Mouse (Mus musculus) left cerebral cortex, postnatal 36 days (tissue): ENCODE data around the gene AI661453. TPM values are rescaled to one million over a fixed set of nuclear protein-coding genes. Genes with fewer than 3 reads are reported as not detected.

Experiments used
- DNase-seq, 2 experiments: peaks; one replicate each; pipeline ENCODE4 v3.0.0; 2021 to 2022; ENCODE audit warnings: low spot score in 2 of 2, mixed read lengths in 1 of 2
- intact Hi-C: fragments of 180-260 bp; cut with DNase I; formaldehyde crosslinking; loops from one replicate; pipeline ENCODE4 v1.15.1; 2025
- total RNA-seq, 2 experiments: library from RNA; stranded (reverse); gene quantifications; 2 replicates each; pipeline ENCODE4 v1.2.3; 2021

The AI661453 gene
- total RNA-seq, 2 experiments from 2014 or later, result 0.30 to 0.43 TPM

GRCm38 (mm10) chr17:47439396-47440028 lies 3.1 kb downstream of the AI661453 start:
- intact Hi-C loops, result no loop called here
- no peak for DNase-seq

- no peak for DNase-seq
- intact Hi-C loops, result no loop called here
Observed at GRCm38 (mm10) chr17:47440359-47440890, 4.0 kb downstream of the AI661453 start.

GRCm38 (mm10) chr17:47441296-47442051 lies 5.1 kb downstream of the AI661453 start:
- no peak for DNase-seq
- intact Hi-C loops, result no loop called here

GRCm38 (mm10) chr17:47442271-47442670 lies 5.9 kb downstream of the AI661453 start:
- intact Hi-C loops, result no loop called here
- no peak for DNase-seq

- intact Hi-C loops, result no loop called here
- no peak for DNase-seq
Observed at GRCm38 (mm10) chr17:47444113-47444512, 7.7 kb downstream of the AI661453 start.

DNA sequence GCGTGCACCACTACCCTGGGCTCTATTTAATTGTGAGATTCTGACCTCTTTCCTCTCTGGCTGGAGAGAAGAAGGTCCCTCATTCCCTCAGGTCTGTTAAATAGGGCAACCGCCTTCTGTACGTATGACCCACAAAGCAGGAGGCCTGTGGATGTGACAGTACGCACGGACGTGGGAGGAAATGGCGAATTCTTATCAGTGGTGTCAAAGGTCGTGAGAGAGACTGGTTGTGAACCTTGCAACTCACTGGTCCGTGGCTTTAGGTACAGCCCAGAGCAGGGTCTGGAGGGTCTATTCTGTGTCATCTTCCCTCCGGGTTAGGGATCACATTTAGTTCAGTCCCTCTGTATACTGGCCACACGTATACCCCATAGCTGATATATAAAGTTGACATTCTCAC lies 9.1 kb downstream of the AI661453 start:
- intact Hi-C loops, result no loop called here
- no peak for DNase-seq

DNA sequence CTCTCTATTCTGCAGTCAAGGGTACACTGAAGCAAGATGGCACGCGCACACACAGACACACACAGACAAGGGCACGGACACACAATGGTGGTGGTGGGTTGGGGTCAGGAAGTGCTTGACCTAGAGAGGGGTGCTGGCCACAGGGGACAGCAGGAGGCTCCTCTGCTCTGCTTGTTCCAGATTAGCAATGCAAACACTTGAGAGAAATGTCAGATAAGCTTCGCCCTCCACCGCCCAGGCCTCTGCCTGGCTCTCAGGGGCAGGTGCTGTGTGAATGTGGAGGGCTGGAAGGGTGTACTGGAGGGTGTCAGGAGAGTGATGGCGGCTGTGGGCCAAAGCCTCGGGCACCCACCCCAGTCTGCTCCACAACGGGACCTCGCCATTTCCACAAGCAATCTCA lies 9.6 kb downstream of the AI661453 start:
- DNase-seq, result no peak
- intact Hi-C loops, result no loop called here

- intact Hi-C loops, result no loop called here
- DNase-seq, result no peak
Observed at GRCm38 (mm10) chr17:47446561-47446960, 10.1 kb downstream of the AI661453 start.

- intact Hi-C loops, result no loop called here
- DNase-seq, result no peak
Observed at GRCm38 (mm10) chr17:47448523-47449372, 12.3 kb downstream of the AI661453 start.

DNA sequence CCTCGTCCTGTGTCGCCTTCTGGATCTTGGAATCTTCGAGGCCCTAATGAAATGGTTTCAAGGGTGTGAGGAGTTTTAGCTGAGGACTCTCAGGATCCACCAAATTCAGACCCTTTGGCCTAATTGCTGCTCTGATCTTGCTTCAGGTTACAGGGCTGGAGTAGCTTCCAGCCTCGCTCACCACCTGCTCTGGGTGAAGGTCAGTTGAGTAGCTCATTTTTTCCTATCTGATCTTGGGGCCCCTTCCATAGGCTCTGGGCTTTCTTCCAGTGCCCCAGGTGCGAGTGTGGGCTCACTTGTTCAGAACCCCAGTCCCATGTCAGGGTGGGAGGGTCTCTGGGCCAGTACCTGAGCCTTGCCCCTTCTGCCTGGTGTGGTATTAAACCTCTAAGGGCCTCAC lies 13.0 kb downstream of the AI661453 start:
- no peak for DNase-seq
- intact Hi-C loops, result no loop called here

- no peak for DNase-seq
- intact Hi-C loops, result no loop called here
Observed at GRCm38 (mm10) chr17:47450239-47450638, 13.8 kb downstream of the AI661453 start.

DNA sequence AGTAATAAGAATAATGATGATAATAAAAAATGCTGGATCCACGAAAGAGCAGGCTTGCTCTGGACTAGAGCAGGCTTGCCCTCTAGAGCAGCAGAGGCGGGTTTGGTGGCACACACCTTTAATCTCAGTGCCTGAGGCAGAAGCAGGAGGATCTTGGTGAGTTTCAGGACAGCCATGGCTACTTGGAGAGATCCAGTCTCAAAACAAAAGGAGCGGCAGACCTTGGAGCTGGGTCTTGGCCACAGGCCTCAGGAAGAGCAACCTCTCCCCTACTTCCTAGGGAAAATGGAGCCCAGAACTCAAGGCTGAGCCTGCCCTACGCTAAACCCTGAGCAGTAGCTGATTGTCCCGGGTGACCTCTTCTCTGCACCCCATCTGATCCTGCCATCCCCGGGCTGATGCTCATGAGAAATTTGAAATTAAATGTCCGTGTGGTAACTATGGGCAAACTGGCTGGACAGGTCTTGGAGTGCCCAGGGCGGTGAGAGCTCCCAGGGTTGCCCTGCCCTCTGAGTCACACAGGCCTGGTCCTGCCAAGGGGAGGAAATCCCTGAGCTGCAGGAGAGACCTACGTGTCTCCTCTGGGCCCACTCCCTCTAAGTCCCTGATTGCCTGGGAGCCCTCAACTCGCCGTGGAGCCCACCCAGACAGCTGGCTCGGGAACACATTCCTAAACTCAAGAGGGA lies 14.6 kb downstream of the AI661453 start:
- intact Hi-C loops, result no loop called here

GRCm38 (mm10) chr17:47452886-47453285 lies 16.5 kb downstream of the AI661453 start:
- intact Hi-C loops, result no loop called here
- no peak for DNase-seq

More for the DNA sequence above, 14.6 kb downstream of the AI661453 start:
- no peak for DNase-seq

- DNase-seq, result no peak
- intact Hi-C loops, result no loop called here
Observed at GRCm38 (mm10) chr17:47454675-47455074, 18.3 kb downstream of the AI661453 start.

- intact Hi-C loops, result no loop called here
- DNase-seq, result no peak
Observed at GRCm38 (mm10) chr17:47458310-47458709, 21.9 kb downstream of the AI661453 start.

- intact Hi-C loops, result no loop called here
- no peak for DNase-seq
Observed at GRCm38 (mm10) chr17:47458936-47459335, 22.5 kb downstream of the AI661453 start.

- intact Hi-C loops, result no loop called here
Observed at GRCm38 (mm10) chr17:47459341-47459919, 23.0 kb downstream of the AI661453 start.

GRCm38 (mm10) chr17:47461688-47462087 lies 25.3 kb downstream of the AI661453 start:
- no peak for DNase-seq
- intact Hi-C loops, result no loop called here

More at GRCm38 (mm10) chr17:47459341-47459919, 23.0 kb downstream of the AI661453 start:
- DNase-seq, result no peak

DNA sequence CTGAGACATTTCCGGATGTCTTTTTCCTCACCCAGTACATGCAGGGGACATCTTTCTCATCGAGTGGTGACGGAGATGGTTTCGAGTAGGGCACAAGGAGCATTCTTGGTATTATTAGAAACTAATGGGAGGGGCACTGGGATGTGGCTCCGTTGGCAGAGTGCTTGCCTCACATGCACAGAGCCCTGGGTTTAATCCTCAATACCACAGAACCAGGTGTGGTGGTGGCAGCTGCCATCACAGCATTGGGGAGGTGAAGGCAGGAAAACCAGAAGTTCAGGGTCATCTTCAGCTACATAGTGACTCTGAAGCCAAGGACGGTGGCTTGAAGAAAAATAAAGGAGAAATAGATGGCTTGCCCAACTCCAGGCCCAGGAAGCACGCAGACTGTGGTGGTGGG lies 25.8 kb downstream of the AI661453 start:
- intact Hi-C loops, result no loop called here
- no peak for DNase-seq
